Mouse (Mus musculus): ENCODE measurements around the gene Marcksl1. TPM values are rescaled to one million over a fixed set of nuclear protein-coding genes. Genes with fewer than 3 reads are reported as not detected.
"Not testable (repeated sequence)": the region's sequence is repeated elsewhere in the genome, so short reads cannot be mapped to it uniquely, and the experiment has no call there.

The Marcksl1 gene
- polyA plus RNA-seq, 1 experiment from 2014 or later, result 1,580 TPM

DNA sequence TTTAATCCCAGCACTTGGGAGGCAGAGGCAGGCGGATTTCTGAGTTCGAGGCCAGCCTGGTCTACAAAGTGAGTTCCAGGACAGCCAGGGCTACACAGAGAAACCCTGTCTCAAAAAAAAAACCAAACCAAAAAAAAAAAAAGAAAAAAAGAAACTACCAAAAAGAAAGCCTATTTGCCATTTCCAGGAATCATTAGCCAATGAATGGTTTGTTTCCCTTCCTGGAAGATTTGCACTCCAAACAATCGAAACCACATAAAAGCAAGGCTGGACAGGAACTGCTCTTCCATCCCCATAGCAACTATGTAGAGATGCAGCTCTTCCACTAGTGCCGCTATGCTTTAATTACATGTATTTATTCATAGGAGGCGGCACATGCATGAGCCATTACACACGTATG, 41.1 kb downstream of the Marcksl1 start:
- H3K4me2 ChIP-seq (replicated peaks), result peak overlapping the region; percentile 64; the same call in 1 of the 2 replicates
- H3K36me3 ChIP-seq (replicated peaks; ENCODE audit: control insufficient read depth, insufficient read depth); ATAC-seq (ENCODE audit: low FRiP score); H3K9me3 ChIP-seq (ENCODE audit: control insufficient read depth, low read length); DNase-seq (ENCODE audit: low spot score); H3K4me3 ChIP-seq (replicated peaks; ENCODE audit: low read length); H3K9ac ChIP-seq; H3K27me3 ChIP-seq (ENCODE audit: control insufficient read depth, insufficient read depth, low read length); H3K27ac ChIP-seq: not testable (repeated sequence)
- whole genome bisulfite sequencing, result 62% methylated on average over 6 of the region's 6 CpGs
- H3K4me1 ChIP-seq (replicated peaks; ENCODE audit: control insufficient read depth, insufficient read depth, low read length), result peaks cover 15% of the 10 kb centered on the region

DNA sequence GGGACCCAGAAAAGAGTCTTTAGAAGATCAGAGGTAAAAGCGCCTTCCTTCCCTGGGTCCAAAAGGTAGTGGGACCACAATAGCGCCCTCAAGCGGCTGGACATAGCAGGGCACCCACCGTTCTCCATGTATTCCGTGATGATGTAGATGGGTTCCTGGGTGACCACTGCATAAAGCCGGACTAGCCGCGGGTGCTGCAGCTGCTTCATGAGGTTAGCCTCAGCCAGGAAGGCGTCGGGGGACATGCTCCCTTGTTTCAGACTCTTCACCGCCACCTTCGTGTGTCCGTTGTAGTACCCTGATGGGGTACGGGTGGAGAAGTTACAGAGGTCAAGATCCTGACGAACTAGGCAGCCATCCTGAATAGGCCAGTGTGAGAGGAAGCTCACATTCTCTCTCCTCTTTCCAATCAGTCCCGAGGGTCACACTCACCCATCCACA, 42.1 kb downstream of the Marcksl1 start:
- H3K36me3 ChIP-seq (replicated peaks; ENCODE audit: control insufficient read depth, insufficient read depth), result no peaks in the 10 kb centered on the region
- peaks cover 15% of the 10 kb centered on the region for H3K4me1 ChIP-seq (replicated peaks; ENCODE audit: control insufficient read depth, insufficient read depth, low read length)
- H3K4me2 ChIP-seq (replicated peaks), result peak overlapping the region; percentile 64
- no peaks in the 10 kb centered on the region for H3K9me3 ChIP-seq (ENCODE audit: control insufficient read depth, low read length)
- H3K27me3 ChIP-seq (ENCODE audit: control insufficient read depth, insufficient read depth, low read length), result no peaks in the 10 kb centered on the region
- DNase-seq (ENCODE audit: low spot score) (peak; percentile 58), ATAC-seq (ENCODE audit: low FRiP score) (no peak)
- 3% methylated on average over 16 of the region's 16 CpGs for WGBS
- H3K27ac ChIP-seq, result peak overlapping the region; percentile 78; the same call in 1 of the 2 replicates
- H3K9ac ChIP-seq, result peak overlapping the region; percentile 59
- peak overlapping the region; percentile 46 for H3K4me3 ChIP-seq (replicated peaks; ENCODE audit: low read length)

DNA sequence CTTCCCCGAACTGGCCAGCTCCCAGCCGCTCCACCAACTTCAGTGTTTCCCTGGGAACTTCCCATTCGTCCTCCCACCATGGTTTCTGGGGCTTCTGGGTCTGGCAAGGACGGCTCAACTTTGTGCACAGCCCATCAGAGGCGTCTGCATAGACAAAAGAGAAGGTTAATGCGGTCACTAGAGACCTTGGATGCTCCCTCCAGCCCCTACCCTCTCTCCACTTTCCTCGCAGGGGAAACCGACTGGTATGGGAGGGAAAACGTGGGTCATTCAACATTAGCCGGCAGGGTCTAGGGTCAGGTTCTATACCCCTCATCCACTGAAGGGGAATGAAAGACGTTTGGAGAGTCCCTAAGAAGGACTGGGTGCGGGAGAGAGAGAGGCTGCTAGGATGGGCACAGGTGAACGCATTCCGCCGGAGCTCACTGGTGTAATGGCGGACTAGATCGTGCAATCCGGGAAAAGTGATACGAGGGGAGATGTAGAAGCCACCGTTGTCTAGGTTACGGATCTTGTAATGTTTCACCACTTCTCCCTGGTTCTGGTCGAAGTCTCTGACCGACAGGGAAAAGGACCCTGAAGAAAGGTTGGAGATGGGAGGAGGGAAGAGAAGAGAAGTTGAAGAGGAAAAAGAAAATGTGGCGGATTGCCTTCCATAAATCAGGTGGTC, 42.6 kb downstream of the Marcksl1 start:
- Histone ChIP-seq H3K4me2 (replicated peaks) (peak overlapping the region; percentile 64), H3K27me3 (ENCODE audit: control insufficient read depth, insufficient read depth, low read length) (no peaks in the 10 kb centered on the region), H3K4me1 (replicated peaks; ENCODE audit: control insufficient read depth, insufficient read depth, low read length) (peaks cover 15% of the 10 kb centered on the region), H3K4me3 (replicated peaks; ENCODE audit: low read length) (peak overlapping the region; percentile 46), H3K27ac (peak overlapping the region; percentile 78), H3K9me3 (ENCODE audit: control insufficient read depth, low read length) (no peaks in the 10 kb centered on the region), H3K9ac (peak overlapping the region; percentile 59), H3K36me3 (replicated peaks; ENCODE audit: control insufficient read depth, insufficient read depth) (no peaks in the 10 kb centered on the region)
- ATAC-seq (ENCODE audit: low FRiP score) (peak; percentile 73), DNase-seq (ENCODE audit: low spot score) (no peak)
- under 1% methylated on average over 24 of the region's 24 CpGs for WGBS

DNA sequence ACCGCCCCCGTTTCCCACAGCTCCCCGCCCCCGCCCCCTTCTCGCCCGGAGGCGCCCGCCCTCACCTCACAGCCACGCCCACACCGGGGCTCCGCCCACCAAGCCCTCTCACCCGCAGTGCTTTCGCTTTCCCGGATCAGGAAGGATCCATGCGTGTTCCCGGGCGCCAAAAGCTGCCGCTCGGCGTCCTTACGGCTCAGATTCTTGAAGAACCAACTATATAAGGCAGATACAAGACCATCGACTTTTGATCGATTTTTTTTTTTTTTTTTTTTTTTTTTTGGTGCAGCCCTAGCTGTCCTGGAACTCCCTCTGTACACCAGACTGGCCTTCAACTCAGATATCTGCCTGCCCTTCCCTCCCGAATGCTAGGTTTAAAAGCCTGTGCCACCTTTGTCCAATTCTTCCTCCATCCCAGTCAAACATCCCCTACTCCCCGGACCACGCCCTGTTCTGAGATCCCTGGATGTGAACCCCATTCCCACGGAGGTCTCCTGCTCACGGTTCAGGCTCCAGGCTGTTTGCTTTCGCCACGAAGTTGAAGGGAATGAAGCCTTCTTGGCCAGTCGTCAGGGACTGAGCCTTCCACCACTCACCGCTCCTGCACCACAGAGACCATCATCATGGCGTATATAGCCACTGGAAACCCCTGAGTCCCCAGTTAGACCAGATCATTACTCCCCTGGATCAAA, 43.3 kb downstream of the Marcksl1 start:
- peak; percentile 88 for DNase-seq (ENCODE audit: low spot score)
- H3K4me2 ChIP-seq (replicated peaks), result peak overlapping the region; percentile 64

DNA sequence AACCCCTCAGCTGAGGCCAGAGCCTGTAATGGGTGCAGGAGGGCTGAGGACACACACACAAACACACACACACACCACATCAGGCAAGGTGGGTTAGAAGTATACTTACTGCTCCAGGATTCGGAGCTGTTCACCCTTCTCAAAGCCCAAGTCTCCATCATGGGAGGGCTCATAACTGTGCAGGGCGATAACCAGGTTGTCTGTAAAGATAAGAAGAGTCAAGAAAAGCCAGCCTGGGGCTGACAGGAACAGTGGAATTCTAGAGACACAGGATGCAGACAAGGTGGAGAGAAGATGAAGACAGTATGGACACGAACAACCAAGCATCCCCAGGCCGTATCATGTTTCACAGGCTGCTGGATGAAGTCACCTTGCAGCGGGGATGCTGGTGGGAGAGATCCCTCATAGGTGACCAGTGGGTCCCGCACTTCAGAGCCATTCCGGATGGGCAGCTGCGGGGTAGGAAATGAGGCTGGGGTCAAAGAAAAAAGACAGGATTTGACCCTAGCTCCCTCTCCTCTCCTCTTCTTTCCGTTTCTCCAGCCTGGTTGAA, 44.0 kb downstream of the Marcksl1 start:
- Histone ChIP-seq H3K4me1 (replicated peaks; ENCODE audit: control insufficient read depth, insufficient read depth, low read length) (peaks cover 15% of the 10 kb centered on the region), H3K36me3 (replicated peaks; ENCODE audit: control insufficient read depth, insufficient read depth) (no peaks in the 10 kb centered on the region), H3K4me3 (replicated peaks; ENCODE audit: low read length) (peak overlapping the region; percentile 46; the same call in 1 of the 2 replicates), H3K9ac (no peak overlapping the region), H3K27me3 (ENCODE audit: control insufficient read depth, insufficient read depth, low read length) (no peaks in the 10 kb centered on the region), H3K4me2 (replicated peaks) (peak overlapping the region; percentile 64), H3K27ac (no peak overlapping the region), H3K9me3 (ENCODE audit: control insufficient read depth, low read length) (no peaks in the 10 kb centered on the region)
- DNase-seq (ENCODE audit: low spot score), result no peak
- ATAC-seq (ENCODE audit: low FRiP score), result 0 out of 2 replicates have a peak, but pooled peaks have one; percentile 35
- WGBS, result 84% methylated on average over 9 of the region's 9 CpGs

More for the DNA sequence above, 43.3 kb downstream of the Marcksl1 start:
- no peaks in the 10 kb centered on the region for H3K36me3 ChIP-seq (replicated peaks; ENCODE audit: control insufficient read depth, insufficient read depth)
- no peaks in the 10 kb centered on the region for H3K9me3 ChIP-seq (ENCODE audit: control insufficient read depth, low read length)
- H3K9ac ChIP-seq, result peak overlapping the region; percentile 59
- 9% methylated on average over 32 of the region's 33 CpGs for WGBS
- peaks cover 15% of the 10 kb centered on the region for H3K4me1 ChIP-seq (replicated peaks; ENCODE audit: control insufficient read depth, insufficient read depth, low read length)
- peak; percentile 82 for ATAC-seq (ENCODE audit: low FRiP score)
- H3K27me3 ChIP-seq (ENCODE audit: control insufficient read depth, insufficient read depth, low read length), result no peaks in the 10 kb centered on the region
- H3K27ac ChIP-seq, result peak overlapping the region; percentile 78
- peak overlapping the region; percentile 46 for H3K4me3 ChIP-seq (replicated peaks; ENCODE audit: low read length)

DNA sequence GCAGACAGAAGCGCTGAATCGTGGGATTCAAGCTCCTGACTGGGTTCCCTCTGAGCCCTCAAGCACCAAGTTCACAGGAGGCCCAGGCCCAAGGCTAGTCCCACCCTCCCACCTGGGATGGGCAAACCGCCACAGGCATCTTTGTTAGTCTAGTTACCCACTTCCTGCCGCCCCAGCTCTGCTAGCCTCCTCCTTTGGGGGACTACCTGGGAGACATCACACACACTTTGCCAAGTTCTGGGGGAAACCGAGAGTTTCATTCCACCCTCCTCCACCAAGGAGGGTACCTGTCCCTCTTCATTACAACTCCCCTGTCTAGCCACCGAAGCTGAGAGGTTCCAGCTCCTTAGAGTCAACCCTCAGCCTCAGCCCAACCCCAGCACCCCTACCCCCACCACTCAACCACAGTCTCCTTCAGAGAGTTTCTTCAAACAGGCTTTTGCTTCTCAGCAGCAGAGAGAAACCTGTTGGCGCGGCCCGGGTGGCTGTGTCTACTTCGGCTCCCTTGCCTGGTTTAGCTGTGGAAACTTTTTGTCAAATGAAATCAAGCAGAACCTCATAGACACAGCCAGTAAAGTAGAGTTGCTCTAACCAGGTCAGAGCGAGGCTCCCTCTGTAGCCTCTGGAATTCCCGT, 45.1 kb downstream of the Marcksl1 start:
- no peak for ATAC-seq (ENCODE audit: low FRiP score)
- Histone ChIP-seq H3K36me3 (replicated peaks; ENCODE audit: control insufficient read depth, insufficient read depth) (no peaks in the 10 kb centered on the region), H3K9ac (no peak overlapping the region), H3K4me1 (replicated peaks; ENCODE audit: control insufficient read depth, insufficient read depth, low read length) (peaks cover 15% of the 10 kb centered on the region), H3K4me2 (replicated peaks) (no peak overlapping the region), H3K4me3 (replicated peaks; ENCODE audit: low read length) (no peak overlapping the region), H3K27ac (no peak overlapping the region), H3K27me3 (ENCODE audit: control insufficient read depth, insufficient read depth, low read length) (no peaks in the 10 kb centered on the region), H3K9me3 (ENCODE audit: control insufficient read depth, low read length) (no peaks in the 10 kb centered on the region)
- no peak for DNase-seq (ENCODE audit: low spot score)
- 90% methylated on average over 12 of the region's 12 CpGs for WGBS

DNA sequence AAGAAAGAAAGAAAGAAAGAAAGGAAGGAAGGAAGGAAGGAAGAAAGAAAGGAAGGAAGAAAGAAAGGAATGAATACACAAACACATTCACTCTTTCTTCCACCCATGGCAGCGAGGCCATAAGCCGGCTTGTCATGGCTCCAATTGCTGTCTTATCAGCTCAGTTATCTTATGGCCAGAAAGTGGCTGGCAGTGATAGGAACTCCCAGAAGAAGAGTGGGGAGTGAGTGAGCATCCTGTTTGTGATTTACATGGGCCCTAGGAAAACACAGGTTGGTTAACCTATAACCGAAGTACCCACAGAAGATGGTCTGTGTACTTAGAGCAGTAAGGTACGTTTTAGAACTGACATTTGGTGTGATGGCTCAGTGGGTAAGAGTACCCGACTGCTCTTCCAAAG, 47.8 kb downstream of the Marcksl1 start:
- 91% methylated on average over 5 of the region's 5 CpGs for WGBS

DNA sequence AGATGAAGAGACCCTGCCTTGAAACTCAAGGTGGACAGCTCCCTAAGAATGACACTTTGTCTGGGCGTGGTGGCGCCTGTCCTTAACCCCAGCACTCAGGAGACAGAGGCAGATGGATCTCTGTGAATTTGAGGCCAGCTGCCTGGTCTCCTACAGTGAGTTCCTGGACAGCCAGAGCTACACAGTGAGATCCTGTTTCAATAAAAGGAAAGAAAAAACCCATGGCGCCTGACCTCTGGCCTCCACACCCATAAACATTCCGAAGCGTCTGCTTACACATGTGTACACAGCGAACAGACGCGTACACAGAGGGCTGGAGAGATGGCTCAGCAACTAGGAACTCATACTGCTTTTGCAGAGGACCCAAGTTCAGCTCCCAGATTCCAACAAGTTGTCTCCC, 50.3 kb downstream of the Marcksl1 start:
- no peak for DNase-seq (ENCODE audit: low spot score)
- Histone ChIP-seq H3K27ac (no peak overlapping the region), H3K27me3 (ENCODE audit: control insufficient read depth, insufficient read depth, low read length) (no peaks in the 10 kb centered on the region), H3K4me1 (replicated peaks; ENCODE audit: control insufficient read depth, insufficient read depth, low read length) (no peaks in the 10 kb centered on the region), H3K9ac (no peak overlapping the region), H3K36me3 (replicated peaks; ENCODE audit: control insufficient read depth, insufficient read depth) (no peaks in the 10 kb centered on the region), H3K9me3 (ENCODE audit: control insufficient read depth, low read length) (no peaks in the 10 kb centered on the region), H3K4me3 (replicated peaks; ENCODE audit: low read length) (no peak overlapping the region), H3K4me2 (replicated peaks) (no peak overlapping the region)
- WGBS, result 70% methylated on average over 8 of the region's 8 CpGs
- ATAC-seq (ENCODE audit: low FRiP score), result no peak

More for the DNA sequence above, 47.8 kb downstream of the Marcksl1 start:
- H3K4me2 ChIP-seq (replicated peaks), result no peak overlapping the region
- no peak overlapping the region for H3K9ac ChIP-seq
- H3K36me3 ChIP-seq (replicated peaks; ENCODE audit: control insufficient read depth, insufficient read depth), result no peaks in the 10 kb centered on the region
- peaks cover 6% of the 10 kb centered on the region for H3K4me1 ChIP-seq (replicated peaks; ENCODE audit: control insufficient read depth, insufficient read depth, low read length)
- H3K27ac ChIP-seq, result no peak overlapping the region
- no peaks in the 10 kb centered on the region for H3K9me3 ChIP-seq (ENCODE audit: control insufficient read depth, low read length)
- no peak overlapping the region for H3K4me3 ChIP-seq (replicated peaks; ENCODE audit: low read length)
- no peaks in the 10 kb centered on the region for H3K27me3 ChIP-seq (ENCODE audit: control insufficient read depth, insufficient read depth, low read length)
- ATAC-seq (ENCODE audit: low FRiP score) (no peak), DNase-seq (ENCODE audit: low spot score) (no peak)

DNA sequence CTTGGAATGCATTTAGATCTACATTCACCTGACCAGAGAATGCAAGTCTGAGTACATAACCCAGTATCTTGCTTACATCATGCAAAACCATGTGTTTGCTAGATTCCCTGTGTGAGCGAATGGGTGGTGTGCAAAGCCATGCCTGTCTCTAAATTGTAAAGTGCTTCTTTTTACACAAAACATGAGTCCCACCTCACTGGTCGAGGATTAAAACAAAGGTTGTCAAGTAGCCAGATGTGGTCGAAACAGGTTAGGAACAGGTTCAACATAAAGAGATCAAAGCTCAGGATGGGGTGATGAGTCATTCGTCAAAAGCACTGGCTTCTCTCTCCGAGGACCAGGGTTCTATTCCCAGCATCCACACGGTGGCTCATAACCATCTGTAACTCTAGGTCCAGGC, 51.8 kb downstream of the Marcksl1 start:
- H3K9ac ChIP-seq, result no peak overlapping the region
- no peak for ATAC-seq (ENCODE audit: low FRiP score)
- WGBS, result 85% methylated on average over 6 of the region's 6 CpGs

More for the DNA sequence above, 51.8 kb downstream of the Marcksl1 start:
- H3K4me2 ChIP-seq (replicated peaks), result no peak overlapping the region
- no peaks in the 10 kb centered on the region for H3K27me3 ChIP-seq (ENCODE audit: control insufficient read depth, insufficient read depth, low read length)
- no peaks in the 10 kb centered on the region for H3K36me3 ChIP-seq (replicated peaks; ENCODE audit: control insufficient read depth, insufficient read depth)
- no peaks in the 10 kb centered on the region for H3K9me3 ChIP-seq (ENCODE audit: control insufficient read depth, low read length)
- no peak overlapping the region for H3K27ac ChIP-seq
- H3K4me1 ChIP-seq (replicated peaks; ENCODE audit: control insufficient read depth, insufficient read depth, low read length), result no peaks in the 10 kb centered on the region
- DNase-seq (ENCODE audit: low spot score), result no peak
- no peak overlapping the region for H3K4me3 ChIP-seq (replicated peaks; ENCODE audit: low read length)

Measured in hindbrain, embryonic 14.5 days (tissue).